Mouse (Mus musculus) monocyte, adult 5-6 weeks (primary cell): Measurements from ENCODE around the gene Dmrtc1c1. TPM values are rescaled to one million over a fixed set of nuclear protein-coding genes. Genes with fewer than 3 reads are reported as not detected.
"Not testable (repeated sequence)": the region's sequence is repeated elsewhere in the genome, so short reads cannot be mapped to it uniquely, and the experiment has no call there.

Source experiments
- ATAC-seq: fragments of 153-309, 156-312 bp; replicated peaks from 2 replicates; pipeline ENCODE4 v1.8.0; 2017; ENCODE audit warnings: mild to moderate bottlenecking; ENCODE audit not compliant: low TSS enrichment, insufficient number of reproducible peaks, severe bottlenecking, poor library complexity, low FRiP score
- total RNA-seq: library from RNA; stranded (forward); fragments of 200-1000, 200-491, 200-594 nt; gene quantifications from 3 replicates; pipeline ENCODE4 v1.2.3, GENCODE M21; 2017

Dmrtc1c1 gene
- not detected in 3 replicates for total RNA-seq

GRCm38 (mm10) chrX:102802663-102803062, at the start of gene Dmrtc1c1:
TSS of gene Dmrtc1c1 (plus strand) at chrX:102802963.
- ATAC-seq = not testable (repeated sequence)

DNA sequence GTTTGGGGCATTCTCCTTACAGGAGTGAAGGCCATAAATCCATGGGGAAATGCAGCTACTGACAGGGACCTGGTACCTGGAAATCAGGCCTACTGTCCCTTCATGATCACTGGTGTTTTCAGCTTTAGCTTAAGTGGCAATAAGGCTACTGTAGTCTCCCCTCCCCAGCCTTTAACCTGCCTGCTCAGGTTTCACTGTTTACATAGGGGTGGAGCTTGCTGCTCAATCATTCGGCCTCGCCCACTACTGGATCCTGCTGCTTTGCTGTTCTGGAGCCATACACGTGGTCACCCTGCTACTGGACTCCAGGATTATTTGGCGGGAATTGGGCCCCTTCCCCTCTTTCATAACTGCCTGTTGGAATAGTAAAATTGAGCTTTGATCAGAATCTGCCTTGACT, 36.9 kb upstream of the Dmrtc1c1 start:
- ATAC-seq = no peak

GRCm38 (mm10) chrX:102812311-102812710, 9.5 kb downstream of the Dmrtc1c1 start:
- no peak for ATAC-seq

- ATAC-seq = not testable (repeated sequence)
Measured at GRCm38 (mm10) chrX:102854516-102854915, 51.8 kb downstream of the Dmrtc1c1 start, which contains the start of gene Dmrtc1c2. TSS of gene Dmrtc1c2 (minus strand) at chrX:102854616.

Other genes starting within 250 kb of the Dmrtc1c1 start
- 5.2 to 6.7 TPM (median 6.1 TPM) in 3 replicates for gene Phka1, start 158.7 kb upstream of the Dmrtc1c1 start, total RNA-seq
- not detected in 3 replicates for gene Gm3880, start 116.0 kb upstream of the Dmrtc1c1 start, total RNA-seq
- not detected in 3 replicates for gene Gm9112, start 95.3 kb upstream of the Dmrtc1c1 start, total RNA-seq
- gene Dmrtc1b, start 95.1 kb upstream of the Dmrtc1c1 start, total RNA-seq = not detected in 3 replicates
- gene Dmrtc1c2, start 51.7 kb downstream of the Dmrtc1c1 start, total RNA-seq = not detected in 3 replicates
- not detected in 3 replicates for gene 1700031F05Rik, start 65.0 kb downstream of the Dmrtc1c1 start, total RNA-seq
- gene Dmrtc1a, start 105.7 kb downstream of the Dmrtc1c1 start, total RNA-seq = not detected in 3 replicates
- gene 1700011M02Rik, start 105.9 kb downstream of the Dmrtc1c1 start, total RNA-seq = not detected in 3 replicates
- gene 1700018G05Rik, start 125.4 kb downstream of the Dmrtc1c1 start, total RNA-seq = not detected in 3 replicates